Mouse (Mus musculus) urinary bladder, postnatal 4 days (tissue): ENCODE measurements around the gene Asb6.
A peak's percentile ranks its signal among the peaks of the same experiment; 100 is the strongest.

Source experiments
- DNase-seq, 2 experiments: peaks; one replicate each; pipeline ENCODE4 v3.0.0; 2021 to 2022; ENCODE audit warnings: low spot score in 2 of 2

Gene Asb6

GRCm38 (mm10) chr2:30834373-30835022 is 4.4 kb upstream of the Asb6 start, which contains the start of gene Prrx2:
TSS of gene Prrx2 (plus strand) at chr2:30834972.
- DNase-seq, result no peak

GRCm38 (mm10) chr2:30833644-30834043 is 3.5 kb upstream of the Asb6 start:
- no peak for DNase-seq

GRCm38 (mm10) chr2:30829315-30829714 is 818 bp downstream of the Asb6 start:
- DNase-seq, result no peak

- peak; percentile 92 to 97 for DNase-seq
Measured at GRCm38 (mm10) chr2:30827749-30828475, 2.2 kb downstream of the Asb6 start.

GRCm38 (mm10) chr2:30826825-30827748 is 3.0 kb downstream of the Asb6 start:
- DNase-seq, result no peak

GRCm38 (mm10) chr2:30823385-30824153 is 6.6 kb downstream of the Asb6 start:
- DNase-seq, result peak; percentile 69 to 79

- DNase-seq, result no peak
Measured at GRCm38 (mm10) chr2:30822460-30822859, 7.7 kb downstream of the Asb6 start.

- no peak for DNase-seq
Measured at GRCm38 (mm10) chr2:30821073-30821472, 9.1 kb downstream of the Asb6 start.

GRCm38 (mm10) chr2:30819873-30820272 is 10.3 kb downstream of the Asb6 start:
- DNase-seq, result no peak

GRCm38 (mm10) chr2:30816383-30816782 is 13.8 kb downstream of the Asb6 start:
- no peak for DNase-seq

GRCm38 (mm10) chr2:30810573-30810972 is 19.6 kb downstream of the Asb6 start:
- no peak for DNase-seq

- no peak for DNase-seq
Measured at GRCm38 (mm10) chr2:30809503-30809902, 20.6 kb downstream of the Asb6 start.

- DNase-seq, result no peak
Measured at GRCm38 (mm10) chr2:30808296-30808655, 21.9 kb downstream of the Asb6 start.

GRCm38 (mm10) chr2:30807648-30808295 is 22.4 kb downstream of the Asb6 start, which contains the start of gene Ntmt1:
TSS of gene Ntmt1 (plus strand) at chr2:30807826.
- DNase-seq, result peak; percentile 100

GRCm38 (mm10) chr2:30807147-30807647 is 22.9 kb downstream of the Asb6 start:
- DNase-seq, result no peak

GRCm38 (mm10) chr2:30805983-30806382 is 24.1 kb downstream of the Asb6 start:
- DNase-seq, result no peak

GRCm38 (mm10) chr2:30803604-30804003 is 26.5 kb downstream of the Asb6 start, which contains the start of gene 1700001O22Rik:
TSS of gene 1700001O22Rik (minus strand) at chr2:30803661.
- no peak for DNase-seq

GRCm38 (mm10) chr2:30801067-30801852 is 28.9 kb downstream of the Asb6 start:
- no peak for DNase-seq

- no peak for DNase-seq
Measured at GRCm38 (mm10) chr2:30800671-30801066, 29.5 kb downstream of the Asb6 start.

GRCm38 (mm10) chr2:30799456-30799855 is 30.7 kb downstream of the Asb6 start:
- DNase-seq, result no peak
